Mouse (Mus musculus) thymus, postnatal 14 days (tissue): ENCODE data around the gene Fndc3b.

Experiments
- DNase-seq: peaks from one replicate; pipeline ENCODE4 v3.0.0; 2021

Fndc3b gene

GRCm38 (mm10) chr3:27708581-27708980, 2.5 kb downstream of the Fndc3b start:
- DNase-seq, result no peak

- DNase-seq, result no peak
Measured at GRCm38 (mm10) chr3:27705761-27706160, 5.3 kb downstream of the Fndc3b start.

- no peak for DNase-seq
Measured at GRCm38 (mm10) chr3:27705056-27705455, 6.1 kb downstream of the Fndc3b start.

- no peak for DNase-seq
Measured at GRCm38 (mm10) chr3:27704641-27705040, 6.5 kb downstream of the Fndc3b start.

- no peak for DNase-seq
Measured at GRCm38 (mm10) chr3:27703531-27703930, 7.6 kb downstream of the Fndc3b start.

- no peak for DNase-seq
Measured at GRCm38 (mm10) chr3:27703081-27703480, 8.0 kb downstream of the Fndc3b start.

GRCm38 (mm10) chr3:27698671-27699070, 12.4 kb downstream of the Fndc3b start:
- DNase-seq, result no peak

GRCm38 (mm10) chr3:27696449-27696797, 14.7 kb downstream of the Fndc3b start:
- no peak for DNase-seq

- no peak for DNase-seq
Measured at GRCm38 (mm10) chr3:27695612-27696448, 15.3 kb downstream of the Fndc3b start.

- no peak for DNase-seq
Measured at GRCm38 (mm10) chr3:27694586-27694985, 16.5 kb downstream of the Fndc3b start.

- no peak for DNase-seq
Measured at GRCm38 (mm10) chr3:27694111-27694510, 17.0 kb downstream of the Fndc3b start.

- no peak for DNase-seq
Measured at GRCm38 (mm10) chr3:27691486-27692160, 19.5 kb downstream of the Fndc3b start.

GRCm38 (mm10) chr3:27690030-27690429, 21.1 kb downstream of the Fndc3b start:
- DNase-seq, result no peak

GRCm38 (mm10) chr3:27689149-27689865, 21.8 kb downstream of the Fndc3b start:
- DNase-seq, result no peak

- no peak for DNase-seq
Measured at GRCm38 (mm10) chr3:27686732-27687491, 24.2 kb downstream of the Fndc3b start.

GRCm38 (mm10) chr3:27685650-27686208, 25.4 kb downstream of the Fndc3b start:
- DNase-seq, result no peak

GRCm38 (mm10) chr3:27685134-27685533, 26.0 kb downstream of the Fndc3b start:
- DNase-seq, result no peak

- no peak for DNase-seq
Measured at GRCm38 (mm10) chr3:27683374-27683773, 27.7 kb downstream of the Fndc3b start.

GRCm38 (mm10) chr3:27677574-27677973, 33.5 kb downstream of the Fndc3b start:
- no peak for DNase-seq

GRCm38 (mm10) chr3:27673660-27674059, 37.4 kb downstream of the Fndc3b start:
- DNase-seq, result no peak

GRCm38 (mm10) chr3:27670416-27670815, 40.7 kb downstream of the Fndc3b start:
- no peak for DNase-seq

GRCm38 (mm10) chr3:27667280-27667679, 43.8 kb downstream of the Fndc3b start:
- DNase-seq, result no peak

GRCm38 (mm10) chr3:27665338-27665737, 45.8 kb downstream of the Fndc3b start:
- no peak for DNase-seq
